Mouse (Mus musculus): ENCODE measurements around the gene Kank1. TPM values are rescaled to one million over a fixed set of nuclear protein-coding genes. Genes with fewer than 3 reads are reported as not detected.
A peak's percentile ranks its signal among the peaks of the same experiment; 100 is the strongest.

Gene Kank1
- polyA plus RNA-seq, 1 experiment from 2014 or later, result 59.1 TPM

GRCm38 (mm10) chr19:25347515-25347914 lies 110.7 kb downstream of the Kank1 start:
- 80% methylated on average over 5 of the region's 5 CpGs for WGBS
- no peaks in the 10 kb centered on the region for H3K27me3 ChIP-seq
- ATAC-seq (ENCODE audit: low FRiP score, low read depth), result no peak

GRCm38 (mm10) chr19:25351257-25351955 lies 114.6 kb downstream of the Kank1 start:
- no peaks in the 10 kb centered on the region for H3K27me3 ChIP-seq
- peaks cover 38% of the 10 kb centered on the region for H3K4me1 ChIP-seq
- WGBS, result 22% methylated on average over 15 of the region's 15 CpGs
- H3K36me3 ChIP-seq, result no peaks in the 10 kb centered on the region
- peak overlapping the region; percentile 63; the same call in 1 of the 2 replicates for H3K27ac ChIP-seq
- peak; percentile 76 for ATAC-seq (ENCODE audit: low FRiP score, low read depth)
- H3K9me3 ChIP-seq, result no peaks in the 10 kb centered on the region
- H3K4me2 ChIP-seq (replicated peaks), result peak overlapping the region; percentile 28
- no peak overlapping the region for H3K9ac ChIP-seq
- H3K4me3 ChIP-seq, result no peak overlapping the region

More at GRCm38 (mm10) chr19:25347515-25347914, 110.7 kb downstream of the Kank1 start:
- no peak overlapping the region for H3K27ac ChIP-seq
- peaks cover 37% of the 10 kb centered on the region for H3K4me1 ChIP-seq
- H3K9me3 ChIP-seq, result no peaks in the 10 kb centered on the region
- no peak overlapping the region for H3K4me3 ChIP-seq
- no peak overlapping the region for H3K9ac ChIP-seq
- H3K36me3 ChIP-seq, result no peaks in the 10 kb centered on the region
- no peak overlapping the region for H3K4me2 ChIP-seq (replicated peaks)

GRCm38 (mm10) chr19:25357094-25357493 lies 120.3 kb downstream of the Kank1 start:
- H3K4me3 ChIP-seq, result no peak overlapping the region
- WGBS, result 71% methylated on average over 11 of the region's 11 CpGs
- peaks cover 53% of the 10 kb centered on the region for H3K4me1 ChIP-seq
- H3K36me3 ChIP-seq, result no peaks in the 10 kb centered on the region
- no peaks in the 10 kb centered on the region for H3K27me3 ChIP-seq
- no peak for ATAC-seq (ENCODE audit: low FRiP score, low read depth)
- H3K9me3 ChIP-seq, result no peaks in the 10 kb centered on the region
- H3K4me2 ChIP-seq (replicated peaks), result no peak overlapping the region
- no peak overlapping the region for H3K9ac ChIP-seq
- no peak overlapping the region for H3K27ac ChIP-seq

- no peaks in the 10 kb centered on the region for H3K9me3 ChIP-seq
- H3K9ac ChIP-seq, result no peak overlapping the region
- H3K27ac ChIP-seq, result no peak overlapping the region
- no peak overlapping the region for H3K4me3 ChIP-seq
- H3K36me3 ChIP-seq, result no peaks in the 10 kb centered on the region
- no peak overlapping the region for H3K4me2 ChIP-seq (replicated peaks)
- WGBS, result 54% methylated on average over 8 of the region's 8 CpGs
- H3K4me1 ChIP-seq, result peaks cover 45% of the 10 kb centered on the region
- no peaks in the 10 kb centered on the region for H3K27me3 ChIP-seq
- no peak for ATAC-seq (ENCODE audit: low FRiP score, low read depth)
Observed at GRCm38 (mm10) chr19:25358486-25359120, 121.8 kb downstream of the Kank1 start.

- H3K4me1 ChIP-seq, result peaks cover 42% of the 10 kb centered on the region
- no peak overlapping the region for H3K4me2 ChIP-seq (replicated peaks)
Observed at GRCm38 (mm10) chr19:25360571-25361029, 123.8 kb downstream of the Kank1 start.

GRCm38 (mm10) chr19:25361956-25362355 lies 125.2 kb downstream of the Kank1 start:
- H3K27me3 ChIP-seq, result no peaks in the 10 kb centered on the region
- peaks cover 42% of the 10 kb centered on the region for H3K4me1 ChIP-seq
- no peaks in the 10 kb centered on the region for H3K9me3 ChIP-seq
- no peaks in the 10 kb centered on the region for H3K36me3 ChIP-seq
- no peak overlapping the region for H3K27ac ChIP-seq
- no peak overlapping the region for H3K4me2 ChIP-seq (replicated peaks)
- no peak overlapping the region for H3K4me3 ChIP-seq
- WGBS, result 74% methylated on average over 7 of the region's 7 CpGs
- H3K9ac ChIP-seq, result no peak overlapping the region
- ATAC-seq (ENCODE audit: low FRiP score, low read depth), result no peak

More at GRCm38 (mm10) chr19:25360571-25361029, 123.8 kb downstream of the Kank1 start:
- Histone ChIP-seq H3K4me3 (no peak overlapping the region), H3K9me3 (no peaks in the 10 kb centered on the region), H3K9ac (no peak overlapping the region), H3K36me3 (no peaks in the 10 kb centered on the region), H3K27ac (no peak overlapping the region), H3K27me3 (no peaks in the 10 kb centered on the region)
- WGBS, result 32% methylated on average over 9 of the region's 9 CpGs
- ATAC-seq (ENCODE audit: low FRiP score, low read depth), result no peak; the same call in 1 of the 2 replicates

- Histone ChIP-seq H3K9ac (no peak overlapping the region), H3K9me3 (no peaks in the 10 kb centered on the region), H3K4me3 (no peak overlapping the region), H3K4me2 (replicated peaks) (no peak overlapping the region), H3K36me3 (no peaks in the 10 kb centered on the region), H3K27ac (no peak overlapping the region), H3K27me3 (no peaks in the 10 kb centered on the region), H3K4me1 (peaks cover 24% of the 10 kb centered on the region)
- no peak for ATAC-seq (ENCODE audit: low FRiP score, low read depth)
- 77% methylated on average over 5 of the region's 5 CpGs for whole genome bisulfite sequencing
Observed at GRCm38 (mm10) chr19:25365698-25366097, 128.9 kb downstream of the Kank1 start.

GRCm38 (mm10) chr19:25366620-25367019 lies 129.8 kb downstream of the Kank1 start:
- Histone ChIP-seq H3K4me2 (replicated peaks) (no peak overlapping the region), H3K27ac (no peak overlapping the region), H3K4me3 (no peak overlapping the region), H3K9me3 (no peaks in the 10 kb centered on the region), H3K27me3 (no peaks in the 10 kb centered on the region), H3K9ac (no peak overlapping the region), H3K4me1 (peaks cover 14% of the 10 kb centered on the region), H3K36me3 (no peaks in the 10 kb centered on the region)
- ATAC-seq (ENCODE audit: low FRiP score, low read depth), result no peak
- WGBS, result 72% methylated on average over 12 of the region's 12 CpGs

GRCm38 (mm10) chr19:25370428-25370827 lies 133.7 kb downstream of the Kank1 start:
- Histone ChIP-seq H3K4me3 (no peak overlapping the region), H3K36me3 (no peaks in the 10 kb centered on the region), H3K27me3 (no peaks in the 10 kb centered on the region), H3K4me2 (replicated peaks) (no peak overlapping the region), H3K9me3 (no peaks in the 10 kb centered on the region), H3K27ac (no peak overlapping the region), H3K9ac (no peak overlapping the region), H3K4me1 (peaks cover 29% of the 10 kb centered on the region)
- 90% methylated on average over 9 of the region's 9 CpGs for WGBS
- no peak for ATAC-seq (ENCODE audit: low FRiP score, low read depth)

- Histone ChIP-seq H3K36me3 (no peaks in the 10 kb centered on the region), H3K27me3 (no peaks in the 10 kb centered on the region), H3K4me1 (peaks cover 45% of the 10 kb centered on the region), H3K27ac (no peak overlapping the region), H3K4me3 (no peak overlapping the region), H3K4me2 (replicated peaks) (no peak overlapping the region), H3K9ac (no peak overlapping the region), H3K9me3 (no peaks in the 10 kb centered on the region)
- 81% methylated on average over 7 of the region's 7 CpGs for WGBS
- no peak for ATAC-seq (ENCODE audit: low FRiP score, low read depth)
Observed at GRCm38 (mm10) chr19:25372794-25373193, 136.0 kb downstream of the Kank1 start.

GRCm38 (mm10) chr19:25373594-25373993 lies 136.8 kb downstream of the Kank1 start:
- no peak overlapping the region for H3K4me3 ChIP-seq
- WGBS, result 59% methylated on average over 3 of the region's 3 CpGs
- no peak overlapping the region for H3K9ac ChIP-seq
- H3K27ac ChIP-seq, result no peak overlapping the region
- no peaks in the 10 kb centered on the region for H3K27me3 ChIP-seq
- H3K4me1 ChIP-seq, result peaks cover 45% of the 10 kb centered on the region
- no peaks in the 10 kb centered on the region for H3K36me3 ChIP-seq
- H3K9me3 ChIP-seq, result no peaks in the 10 kb centered on the region
- no peak overlapping the region for H3K4me2 ChIP-seq (replicated peaks)
- ATAC-seq (ENCODE audit: low FRiP score, low read depth), result no peak

- Histone ChIP-seq H3K9me3 (no peaks in the 10 kb centered on the region), H3K4me3 (no peak overlapping the region), H3K4me2 (replicated peaks) (no peak overlapping the region), H3K27me3 (no peaks in the 10 kb centered on the region), H3K36me3 (no peaks in the 10 kb centered on the region), H3K27ac (no peak overlapping the region), H3K9ac (no peak overlapping the region), H3K4me1 (peaks cover 40% of the 10 kb centered on the region)
- ATAC-seq (ENCODE audit: low FRiP score, low read depth), result no peak
- 59% methylated on average over 9 of the region's 9 CpGs for WGBS
Observed at GRCm38 (mm10) chr19:25374191-25374590, 137.4 kb downstream of the Kank1 start.
